Mouse (Mus musculus): ENCODE data around the gene Usp29.
"Not testable (repeated sequence)": the region's sequence is repeated elsewhere in the genome, so short reads cannot be mapped to it uniquely, and the experiment has no call there.

- not testable (repeated sequence) for TF ChIP-seq CTCF (IDR thresholded peaks at IDR 0.05; ENCODE audit: low read depth, low read length); POLR2A (IDR thresholded peaks at IDR 0.05; ENCODE audit: extremely low read depth, insufficient read depth, low read length)
These were observed 150.5 kb downstream of the Usp29 start for GRCm38 (mm10) chr7:6880918-6881317.
